Mouse (Mus musculus): ENCODE measurements around the gene Myl10. TPM values are rescaled to one million over a fixed set of nuclear protein-coding genes. Genes with fewer than 3 reads are reported as not detected.

Myl10 gene
- total and polyA plus RNA-seq, 2 experiments from 2014 or later, result not detected

- H3K9me3 ChIP-seq (replicated peaks; ENCODE audit: control insufficient read depth, low read length), result no peaks in the 10 kb centered on the region
These were observed 5.4 kb upstream of the Myl10 start for GRCm38 (mm10) chr5:136687561-136687960.

GRCm38 (mm10) chr5:136688841-136689240 is 4.1 kb upstream of the Myl10 start:
- no peaks in the 10 kb centered on the region for H3K4me1 ChIP-seq (ENCODE audit: control insufficient read depth, insufficient read depth)
- no peak for TF ChIP-seq CTCF (IDR thresholded peaks at IDR 0.05; ENCODE audit: low read depth)
- TF ChIP-seq EP300 (IDR thresholded peaks at IDR 0.05; ENCODE audit: low read depth), result no peak
- no peaks in the 10 kb centered on the region for H3K9me3 ChIP-seq (replicated peaks; ENCODE audit: control insufficient read depth, low read length)
- no peak overlapping the region for H3K27ac ChIP-seq (ENCODE audit: low read depth)
- H3K27me3 ChIP-seq (ENCODE audit: control insufficient read depth, insufficient read depth, low read length), result no peaks in the 10 kb centered on the region
- no peak for DNase-seq (ENCODE audit: low spot score)
- H3K36me3 ChIP-seq (replicated peaks; ENCODE audit: control insufficient read depth, insufficient read depth, low read length), result no peaks in the 10 kb centered on the region
- WGBS, result 48% methylated on average over 6 of the region's 6 CpGs
- no peak overlapping the region for H3K9ac ChIP-seq (replicated peaks; ENCODE audit: low read depth, low read length)
- no peak for ATAC-seq (ENCODE audit: insufficient read depth, low read depth)
- H3K4me3 ChIP-seq (ENCODE audit: low read depth, low read length), result no peak overlapping the region
- H3K4me2 ChIP-seq (ENCODE audit: low read depth, low read length), result no peak overlapping the region

More at GRCm38 (mm10) chr5:136687561-136687960, 5.4 kb upstream of the Myl10 start:
- Histone ChIP-seq H3K36me3 (replicated peaks; ENCODE audit: control insufficient read depth, insufficient read depth, low read length) (no peaks in the 10 kb centered on the region), H3K4me2 (ENCODE audit: low read depth, low read length) (no peak overlapping the region), H3K9ac (replicated peaks; ENCODE audit: low read depth, low read length) (no peak overlapping the region), H3K27me3 (ENCODE audit: control insufficient read depth, insufficient read depth, low read length) (no peaks in the 10 kb centered on the region), H3K4me3 (ENCODE audit: low read depth, low read length) (no peak overlapping the region), H3K4me1 (ENCODE audit: control insufficient read depth, insufficient read depth) (no peaks in the 10 kb centered on the region), H3K27ac (ENCODE audit: low read depth) (no peak overlapping the region)
- 51% methylated on average over 7 of the region's 7 CpGs for WGBS
- DNase-seq (ENCODE audit: low spot score) (no peak), ATAC-seq (ENCODE audit: insufficient read depth, low read depth) (no peak)
- TF ChIP-seq CTCF (IDR thresholded peaks at IDR 0.05; ENCODE audit: low read depth) (no peak), EP300 (IDR thresholded peaks at IDR 0.05; ENCODE audit: low read depth) (no peak)

- no peaks in the 10 kb centered on the region for H3K27me3 ChIP-seq (ENCODE audit: control insufficient read depth, insufficient read depth, low read length)
- no peak overlapping the region for H3K27ac ChIP-seq (ENCODE audit: low read depth)
- H3K4me2 ChIP-seq (ENCODE audit: low read depth, low read length), result no peak overlapping the region
- no peak for ATAC-seq (ENCODE audit: insufficient read depth, low read depth)
- H3K36me3 ChIP-seq (replicated peaks; ENCODE audit: control insufficient read depth, insufficient read depth, low read length), result no peaks in the 10 kb centered on the region
- H3K4me3 ChIP-seq (ENCODE audit: low read depth, low read length), result no peak overlapping the region
- DNase-seq (ENCODE audit: low spot score), result no peak
- no peak overlapping the region for H3K9ac ChIP-seq (replicated peaks; ENCODE audit: low read depth, low read length)
- H3K9me3 ChIP-seq (replicated peaks; ENCODE audit: control insufficient read depth, low read length), result no peaks in the 10 kb centered on the region
- TF ChIP-seq CTCF (IDR thresholded peaks at IDR 0.05; ENCODE audit: low read depth), result no peak
- TF ChIP-seq EP300 (IDR thresholded peaks at IDR 0.05; ENCODE audit: low read depth), result no peak
- WGBS, result 56% methylated on average over 3 of the region's 3 CpGs
- no peaks in the 10 kb centered on the region for H3K4me1 ChIP-seq (ENCODE audit: control insufficient read depth, insufficient read depth)
These were observed 1.8 kb upstream of the Myl10 start for GRCm38 (mm10) chr5:136691170-136691569.

- DNase-seq (ENCODE audit: low spot score) (no peak), ATAC-seq (ENCODE audit: insufficient read depth, low read depth) (no peak)
- no peak overlapping the region for H3K9ac ChIP-seq (replicated peaks; ENCODE audit: low read depth, low read length)
- H3K4me3 ChIP-seq (ENCODE audit: low read depth, low read length), result no peak overlapping the region
- H3K36me3 ChIP-seq (replicated peaks; ENCODE audit: control insufficient read depth, insufficient read depth, low read length), result no peaks in the 10 kb centered on the region
- TF ChIP-seq EP300 (IDR thresholded peaks at IDR 0.05; ENCODE audit: low read depth) (no peak), CTCF (IDR thresholded peaks at IDR 0.05; ENCODE audit: low read depth) (no peak)
- no peaks in the 10 kb centered on the region for H3K27me3 ChIP-seq (ENCODE audit: control insufficient read depth, insufficient read depth, low read length)
- H3K4me2 ChIP-seq (ENCODE audit: low read depth, low read length), result no peak overlapping the region
- no peak overlapping the region for H3K27ac ChIP-seq (ENCODE audit: low read depth)
- no peaks in the 10 kb centered on the region for H3K9me3 ChIP-seq (replicated peaks; ENCODE audit: control insufficient read depth, low read length)
- H3K4me1 ChIP-seq (ENCODE audit: control insufficient read depth, insufficient read depth), result no peaks in the 10 kb centered on the region
- 79% methylated on average over 7 of the region's 7 CpGs for WGBS
These were observed 472 bp downstream of the Myl10 start for GRCm38 (mm10) chr5:136693418-136693817.

- H3K4me2 ChIP-seq (ENCODE audit: low read depth, low read length), result no peak overlapping the region
- H3K9ac ChIP-seq (replicated peaks; ENCODE audit: low read depth, low read length), result no peak overlapping the region
- 66% methylated on average over 6 of the region's 6 CpGs for WGBS
- TF ChIP-seq EP300 (IDR thresholded peaks at IDR 0.05; ENCODE audit: low read depth), result no peak
- no peak for TF ChIP-seq CTCF (IDR thresholded peaks at IDR 0.05; ENCODE audit: low read depth)
- ATAC-seq (ENCODE audit: insufficient read depth, low read depth) (no peak), DNase-seq (ENCODE audit: low spot score) (no peak)
- H3K27me3 ChIP-seq (ENCODE audit: control insufficient read depth, insufficient read depth, low read length), result no peaks in the 10 kb centered on the region
- H3K27ac ChIP-seq (ENCODE audit: low read depth), result no peak overlapping the region
- H3K9me3 ChIP-seq (replicated peaks; ENCODE audit: control insufficient read depth, low read length), result no peaks in the 10 kb centered on the region
- H3K36me3 ChIP-seq (replicated peaks; ENCODE audit: control insufficient read depth, insufficient read depth, low read length), result no peaks in the 10 kb centered on the region
- no peaks in the 10 kb centered on the region for H3K4me1 ChIP-seq (ENCODE audit: control insufficient read depth, insufficient read depth)
- no peak overlapping the region for H3K4me3 ChIP-seq (ENCODE audit: low read depth, low read length)
These were observed 2.0 kb downstream of the Myl10 start for GRCm38 (mm10) chr5:136694976-136695375.

- DNase-seq (ENCODE audit: low spot score), result no peak
- H3K9me3 ChIP-seq (replicated peaks; ENCODE audit: control insufficient read depth, low read length), result no peaks in the 10 kb centered on the region
- TF ChIP-seq CTCF (IDR thresholded peaks at IDR 0.05; ENCODE audit: low read depth) (no peak), EP300 (IDR thresholded peaks at IDR 0.05; ENCODE audit: low read depth) (no peak)
These were observed 3.6 kb downstream of the Myl10 start for GRCm38 (mm10) chr5:136696516-136696915.

More at GRCm38 (mm10) chr5:136696516-136696915, 3.6 kb downstream of the Myl10 start:
- Histone ChIP-seq H3K4me3 (ENCODE audit: low read depth, low read length) (no peak overlapping the region), H3K9ac (replicated peaks; ENCODE audit: low read depth, low read length) (no peak overlapping the region), H3K27ac (ENCODE audit: low read depth) (no peak overlapping the region), H3K27me3 (ENCODE audit: control insufficient read depth, insufficient read depth, low read length) (no peaks in the 10 kb centered on the region), H3K4me2 (ENCODE audit: low read depth, low read length) (no peak overlapping the region), H3K36me3 (replicated peaks; ENCODE audit: control insufficient read depth, insufficient read depth, low read length) (no peaks in the 10 kb centered on the region), H3K4me1 (ENCODE audit: control insufficient read depth, insufficient read depth) (no peaks in the 10 kb centered on the region)
- 83% methylated on average over 5 of the region's 5 CpGs for WGBS
- ATAC-seq (ENCODE audit: insufficient read depth, low read depth), result no peak
